In genomic region chr3:58672481-58673183, GRCm38 (mm10) we compare ENCODE assay signal across 1 mouse cellular context.
TF ChIP-seq lines count a peak whose summit lies in the region.

No protein-coding gene starts in this region.

TF ChIP-seq in CH12.LX, 34 proteins besides CTCF, POLR2A, EP300 and RAD21 (continued from another document):
- no peak; the same call in 1 of the 2 replicates for TF ChIP-seq SMC3 (IDR thresholded peaks at IDR 0.05; ENCODE audit: low read depth, low read length)
TF ChIP-seq in CH12.LX: peak in this region for 11.
